Mouse (Mus musculus): ENCODE measurements around the gene Sdhc. TPM values are rescaled to one million over a fixed set of nuclear protein-coding genes. Genes with fewer than 3 reads are reported as not detected.

Gene Sdhc
- total and polyA plus RNA-seq, 3 experiments = 87.5 to 205 (median 153) TPM

DNA sequence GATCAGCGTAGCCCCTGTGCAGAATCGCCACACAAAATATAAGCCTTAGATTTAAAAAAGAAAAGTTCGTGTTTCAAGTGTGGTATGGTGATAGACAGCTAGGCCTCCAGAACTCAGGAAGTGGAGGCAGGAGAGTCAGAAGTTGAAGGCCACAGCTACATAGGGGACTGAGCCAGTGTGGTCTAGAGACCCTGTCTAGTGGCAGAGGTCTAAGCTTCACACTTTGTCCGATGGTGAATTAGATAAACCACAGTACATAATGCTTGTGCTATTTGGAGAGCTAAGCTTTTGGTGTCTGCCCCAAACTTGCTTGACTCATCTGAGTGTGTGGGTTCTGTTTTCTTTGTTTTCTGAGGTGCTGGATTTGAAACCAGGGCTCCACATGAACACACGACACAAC lies 31.4 kb downstream of the Sdhc start:
- TF ChIP-seq PAX5 (IDR thresholded peaks at IDR 0.05; ENCODE audit: low read length) (no peak), POLR2A (IDR thresholded peaks at IDR 0.05; ENCODE audit: low read depth, low read length) (no peak), RAD21 (IDR thresholded peaks at IDR 0.05; ENCODE audit: low read depth, low read length) (no peak), JUND (conservative IDR thresholded peaks at IDR 0.05; ENCODE audit: low read depth, low read length) (no peak), EP300 (IDR thresholded peaks at IDR 0.05; ENCODE audit: low read length) (no peak), MAFK (IDR thresholded peaks at IDR 0.05; ENCODE audit: insufficient replicate concordance, low read length) (no peak), ZKSCAN1 (IDR thresholded peaks at IDR 0.05; ENCODE audit: borderline replicate concordance, low read depth, low read length) (no peak), MYC (IDR thresholded peaks at IDR 0.05; ENCODE audit: low read depth, low read length) (no peak), ETS1 (conservative IDR thresholded peaks at IDR 0.05; ENCODE audit: low read depth, low read length) (no peak)
- Histone ChIP-seq H3K4me2 (ENCODE audit: insufficient read depth, low read depth, poor library complexity, severe bottlenecking) (no peak overlapping the region), H3K36me3 (replicated peaks in 1 of 2; ENCODE audit: control insufficient read depth in 1 of 2, insufficient read depth in 1 of 2, low read length in 1 of 2) (no peaks in the 10 kb centered on the region), H3K4me3 (replicated peaks in 1 of 3; ENCODE audit: low read depth in 2 of 3, low read length in 2 of 3, poor library complexity in 1 of 3) (no peak overlapping the region), H3K79me2 (replicated peaks; ENCODE audit: control insufficient read depth, extremely low read depth, insufficient read depth, poor library complexity, severe bottlenecking) (no peaks in the 10 kb centered on the region), H3K4me1 (ENCODE audit: control insufficient read depth in 1 of 2, insufficient read depth in 2 of 2) (peaks cover 7 to 16% of the 10 kb centered on the region in 2 experiments), H3K9me3 (replicated peaks; ENCODE audit: low read length) (no peaks in the 10 kb centered on the region), H3K27ac (ENCODE audit: insufficient read depth, low read depth) (no peak overlapping the region), H3K27me3 (replicated peaks) (no peaks in the 10 kb centered on the region), H3K9ac (ENCODE audit: insufficient read depth, low read depth) (no peak overlapping the region)
- in situ Hi-C loops (cut with MboI; ENCODE audit: low pct_ligation_motif_present, low pct_unique_long_range_greater_than_20kb, low sequenced_read_pairs) = no loop called here
- dilution Hi-C loops (cut with MboI; ENCODE audit: extremely low pct_ligation_motif_present, extremely low pct_unique_long_range_greater_than_20kb, low sequenced_read_pairs) = no loop called here
- no peak for DNase-seq (ENCODE audit: extremely low read depth)

DNA sequence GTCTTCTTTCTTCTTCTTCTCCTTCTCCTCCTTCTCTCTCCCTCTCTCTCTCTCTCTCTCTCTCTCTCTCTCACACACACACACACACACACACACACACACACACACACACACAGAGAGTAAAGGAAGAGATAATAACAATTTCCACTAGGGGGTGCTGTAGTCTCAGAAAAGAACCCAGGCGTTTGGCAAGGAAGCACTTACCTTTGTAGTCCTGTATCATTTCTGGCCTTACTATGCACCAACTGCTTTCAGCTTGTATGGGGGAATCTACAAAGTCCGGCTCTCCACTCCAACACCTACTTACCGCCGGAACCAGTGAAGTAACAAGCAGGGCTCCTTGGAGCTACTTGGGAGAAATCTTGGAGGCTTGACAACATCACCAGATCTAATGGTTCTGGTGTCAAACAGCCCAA lies 32.1 kb downstream of the Sdhc start:
- Histone ChIP-seq H3K4me3 (replicated peaks in 1 of 3; ENCODE audit: low read depth in 2 of 3, low read length in 2 of 3, poor library complexity in 1 of 3) (no peak overlapping the region), H3K79me2 (replicated peaks; ENCODE audit: control insufficient read depth, extremely low read depth, insufficient read depth, poor library complexity, severe bottlenecking) (no peaks in the 10 kb centered on the region), H3K36me3 (replicated peaks in 1 of 2; ENCODE audit: control insufficient read depth in 1 of 2, insufficient read depth in 1 of 2, low read length in 1 of 2) (no peaks in the 10 kb centered on the region), H3K4me2 (ENCODE audit: insufficient read depth, low read depth, poor library complexity, severe bottlenecking) (no peak overlapping the region), H3K9ac (ENCODE audit: insufficient read depth, low read depth) (no peak overlapping the region), H3K27me3 (replicated peaks) (no peaks in the 10 kb centered on the region), H3K27ac (ENCODE audit: insufficient read depth, low read depth) (no peak overlapping the region), H3K9me3 (replicated peaks; ENCODE audit: low read length) (no peaks in the 10 kb centered on the region), H3K4me1 (ENCODE audit: control insufficient read depth in 1 of 2, insufficient read depth in 2 of 2) (peaks cover 7 to 17% of the 10 kb centered on the region in 2 experiments)
- dilution Hi-C loops (cut with MboI; ENCODE audit: extremely low pct_ligation_motif_present, extremely low pct_unique_long_range_greater_than_20kb, low sequenced_read_pairs) (no loop called here), in situ Hi-C loops (cut with MboI; ENCODE audit: low pct_ligation_motif_present, low pct_unique_long_range_greater_than_20kb, low sequenced_read_pairs) (no loop called here)
- peak; percentile 84 for DNase-seq (ENCODE audit: extremely low read depth)
- TF ChIP-seq SMC3 (IDR thresholded peaks at IDR 0.05; ENCODE audit: low read depth, low read length) (peak; percentile 76), ZMIZ1 (IDR thresholded peaks at IDR 0.05; ENCODE audit: low read depth, low read length) (no peak), BHLHE40 (IDR thresholded peaks at IDR 0.05; ENCODE audit: low read depth, low read length) (0 out of 2 replicates have a peak, but pooled peaks have one; percentile 9), GABPA (IDR thresholded peaks at IDR 0.05; ENCODE audit: insufficient replicate concordance, low read depth, low read length) (no peak), POLR2AphosphoS2 (IDR thresholded peaks at IDR 0.05; ENCODE audit: low read depth, low read length) (no peak), JUN (IDR thresholded peaks at IDR 0.05; ENCODE audit: insufficient read depth, low read depth, low read length) (no peak), PAX5 (IDR thresholded peaks at IDR 0.05; ENCODE audit: low read length) (no peak), NRF1 (IDR thresholded peaks at IDR 0.05; ENCODE audit: low read depth, low read length) (no peak), MAFK (IDR thresholded peaks at IDR 0.05; ENCODE audit: insufficient replicate concordance, low read length) (no peak), RAD21 (IDR thresholded peaks at IDR 0.05; ENCODE audit: low read depth, low read length) (peak; percentile 82), MEF2A (IDR thresholded peaks at IDR 0.05; ENCODE audit: borderline replicate concordance, low read depth, low read length) (0 out of 2 replicates have a peak, but pooled peaks have one; percentile 48), SIN3A (IDR thresholded peaks at IDR 0.05; ENCODE audit: low read length) (0 out of 2 replicates have a peak, but pooled peaks have one; percentile 39), CTCF (conservative IDR thresholded peaks at IDR 0.05 in 1 of 2, IDR thresholded peaks at IDR 0.05 in 1 of 2; ENCODE audit: low read depth in 2 of 2, low read length in 2 of 2) (peak in 1 of 2 experiments; percentile 89; a peak in 2 of 4 replicates), EP300 (IDR thresholded peaks at IDR 0.05; ENCODE audit: low read length) (no peak), HCFC1 (IDR thresholded peaks at IDR 0.05; ENCODE audit: low read depth, low read length) (peak; percentile 52), UBTF (IDR thresholded peaks at IDR 0.05; ENCODE audit: low read depth, low read length) (no peak), NELFE (IDR thresholded peaks at IDR 0.05; ENCODE audit: low read depth, low read length) (peak; percentile 36; the same call in 1 of the 2 replicates), JUND (conservative IDR thresholded peaks at IDR 0.05; ENCODE audit: low read depth, low read length) (no peak), CHD1 (IDR thresholded peaks at IDR 0.05; ENCODE audit: low read depth, low read length) (no peak), POLR2A (IDR thresholded peaks at IDR 0.05; ENCODE audit: low read depth, low read length) (no peak), USF1 (IDR thresholded peaks at IDR 0.05; ENCODE audit: low read depth, low read length) (no peak), MXI1 (IDR thresholded peaks at IDR 0.05; ENCODE audit: low read depth, low read length) (0 out of 2 replicates have a peak, but pooled peaks have one; percentile 37), ELF1 (IDR thresholded peaks at IDR 0.05; ENCODE audit: low read depth, low read length) (peak; percentile 59; the same call in 1 of the 2 replicates), USF2 (conservative IDR thresholded peaks at IDR 0.05; ENCODE audit: low read depth, low read length) (no peak), RCOR1 (conservative IDR thresholded peaks at IDR 0.05; ENCODE audit: low read depth, low read length) (0 out of 2 replicates have a peak, but pooled peaks have one; percentile 62), E2F4 (IDR thresholded peaks at IDR 0.05; ENCODE audit: insufficient replicate concordance, low read depth, low read length) (no peak), IRF4 (IDR thresholded peaks at IDR 0.05; ENCODE audit: low read depth, low read length) (0 out of 2 replicates have a peak, but pooled peaks have one; percentile 21), ZKSCAN1 (IDR thresholded peaks at IDR 0.05; ENCODE audit: borderline replicate concordance, low read depth, low read length) (no peak), ZC3H11A (IDR thresholded peaks at IDR 0.05; ENCODE audit: low read depth, low read length) (peak; percentile 31; the same call in 1 of the 2 replicates)

Measured in CH12.LX (cell line).